Mouse (Mus musculus) forebrain, postnatal 0 days (tissue): Measurements from ENCODE around the gene Klk13. TPM values are rescaled to one million over a fixed set of nuclear protein-coding genes. Genes with fewer than 3 reads are reported as not detected.
"Not testable (repeated sequence)": the region's sequence is repeated elsewhere in the genome, so short reads cannot be mapped to it uniquely, and the experiment has no call there.

Source experiments
- ATAC-seq: fragments of 200-750 bp; cut with Nextera tagmentation; 2 replicates; pipeline ENCODE4 v1.8.0; 2017; ENCODE audit warnings: mild to moderate bottlenecking, moderate library complexity
- DNase-seq: peaks from one replicate; pipeline ENCODE4 v3.0.0-alpha.2; 2015
- H3K27ac ChIP-seq: fragments of 300-500 bp; sonication (generic); 2 replicates; pipeline ENCODE4 v1.5.1; 2014; ENCODE audit warnings: low read depth, mild to moderate bottlenecking, antibody characterized with exemption, low read length, moderate library complexity, mixed read lengths
- H3K27me3 ChIP-seq: fragments of 300-500 bp; sonication (generic); 2 replicates; pipeline ENCODE4 v1.6.1; 2014; ENCODE audit warnings: mild to moderate bottlenecking, low read length, mixed read lengths; ENCODE audit not compliant: insufficient read depth
- H3K36me3 ChIP-seq: fragments of 300-500 bp; sonication (generic); 2 replicates; pipeline ENCODE4 v1.6.1; 2014; ENCODE audit warnings: mild to moderate bottlenecking, moderate library complexity; ENCODE audit not compliant: insufficient read depth
- H3K4me1 ChIP-seq: fragments of 300-500 bp; sonication (generic); 2 replicates; pipeline ENCODE4 v1.6.1; 2014; ENCODE audit warnings: antibody characterized with exemption; ENCODE audit not compliant: insufficient read depth
- H3K4me2 ChIP-seq: fragments of 300-500 bp; sonication (generic); 2 replicates; pipeline ENCODE4 v1.6.1; 2014; ENCODE audit warnings: low read depth, mild to moderate bottlenecking, moderate library complexity
- H3K4me3 ChIP-seq: fragments of 300-500 bp; sonication (generic); 2 replicates; pipeline ENCODE4 v1.5.1; 2014; ENCODE audit warnings: low read depth, low read length, mixed read lengths
- H3K9ac ChIP-seq: fragments of 300-500 bp; sonication (generic); 2 replicates; pipeline ENCODE4 v1.6.1; 2014; ENCODE audit warnings: mild to moderate bottlenecking
- H3K9me3 ChIP-seq: fragments of 300-500 bp; sonication (generic); 2 replicates; pipeline ENCODE4 v1.6.1; 2016; ENCODE audit warnings: low read length
- CTCF ChIP-seq: sonication (generic); IDR thresholded peaks from 2 replicates; pipeline ENCODE4 v1.5.1; 2016; ENCODE audit warnings: antibody characterized with exemption, control low read depth, low read depth
- WGBS: fragments of 180-500 bp; shearing (Covaris S2); extraction: QIAGEN DNeasy Blood & Tissue Kit; methylation state at CpG from one replicate; pipeline ENCODE4 v1.1.7; 2014; 5-methylcytosine and 5-hydroxymethylcytosine counted together
- polyA plus RNA-seq: library from polyadenylated mRNA; unstranded; fragments of >200 nt; fragmentation: Nextera tagmentation; extraction: Ambion mirVana; gene quantifications from 2 replicates; pipeline ENCODE4 v1.2.1, GENCODE M21; 2015
- total RNA-seq: library from RNA; depleted of rRNA; stranded (reverse); fragments of >200 nt; gene quantifications from 2 replicates; pipeline ENCODE4 v1.2.3, GENCODE M21; 2014; rRNA removed

The Klk13 gene
- not detected in 2 replicates for total RNA-seq
- 0.11 TPM in 1 of 2 replicates, not detected in the other for polyA plus RNA-seq

DNA sequence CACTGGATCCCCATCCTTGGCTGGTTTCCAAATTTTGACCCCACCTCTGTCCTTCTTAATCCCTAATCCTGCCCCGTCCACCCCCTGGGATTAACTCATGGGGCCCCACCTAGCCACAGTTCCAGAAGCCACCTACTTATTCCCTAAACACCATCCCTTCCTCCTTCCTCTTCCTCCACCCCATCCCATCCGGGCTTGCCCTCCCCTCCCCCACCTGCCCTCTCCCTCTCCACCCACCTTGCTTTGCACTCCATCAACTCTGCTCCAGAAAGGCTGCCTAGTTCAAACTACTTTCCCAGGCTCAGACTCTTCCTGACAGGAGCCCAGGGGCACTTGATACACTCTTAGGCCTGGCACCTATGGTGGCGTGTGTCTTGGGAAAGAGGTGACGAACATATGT lies at the start of gene Klk13:
TSS of gene Klk13 (plus strand) at position 301 of the 400 bp plus-strand sequence.
- no peak for DNase-seq
- Histone ChIP-seq H3K36me3 (no peaks in the 10 kb centered on the region), H3K9ac (no peak within 1 kb of the TSS), H3K4me2 (no peak within 1 kb of the TSS), H3K4me1 (no peaks in the 10 kb centered on the region), H3K9me3 (no peaks in the 10 kb centered on the region), H3K27ac (no peak within 1 kb of the TSS), H3K4me3 (no peak within 1 kb of the TSS), H3K27me3 (no peaks in the 10 kb centered on the region)
- TF ChIP-seq CTCF, result no peak
- WGBS, result 56% methylated on average over 4 of the region's 4 CpGs
- ATAC-seq, result no peak

- H3K4me1 ChIP-seq, result no peaks in the 10 kb centered on the region
- no peaks in the 10 kb centered on the region for H3K36me3 ChIP-seq
- no peak for TF ChIP-seq CTCF
- WGBS, result 86% methylated on average over 1 of the region's 1 CpGs
- no peak overlapping the region for H3K9ac ChIP-seq
- ATAC-seq, result no peak
- no peak overlapping the region for H3K4me2 ChIP-seq
- no peaks in the 10 kb centered on the region for H3K27me3 ChIP-seq
- no peak for DNase-seq
- no peaks in the 10 kb centered on the region for H3K9me3 ChIP-seq
- no peak overlapping the region for H3K27ac ChIP-seq
- H3K4me3 ChIP-seq, result no peak overlapping the region
Measured at GRCm38 (mm10) chr7:43662804-43663203, 49.6 kb upstream of the Klk13 start.

GRCm38 (mm10) chr7:43667221-43667620 lies 45.1 kb upstream of the Klk13 start:
- WGBS, result 87% methylated on average over 4 of the region's 4 CpGs
- not testable (repeated sequence) for H3K9me3 ChIP-seq, H3K4me1 ChIP-seq

GRCm38 (mm10) chr7:43668582-43668981 lies 43.8 kb upstream of the Klk13 start:
- 31% methylated on average over 3 of the region's 3 CpGs for WGBS
- DNase-seq, result no peak
- H3K4me3 ChIP-seq, result no peak overlapping the region

More at GRCm38 (mm10) chr7:43667221-43667620, 45.1 kb upstream of the Klk13 start:
- H3K27ac ChIP-seq, ATAC-seq, H3K36me3 ChIP-seq, H3K4me2 ChIP-seq, DNase-seq, H3K27me3 ChIP-seq, H3K9ac ChIP-seq, H3K4me3 ChIP-seq: not testable (repeated sequence)

DNA sequence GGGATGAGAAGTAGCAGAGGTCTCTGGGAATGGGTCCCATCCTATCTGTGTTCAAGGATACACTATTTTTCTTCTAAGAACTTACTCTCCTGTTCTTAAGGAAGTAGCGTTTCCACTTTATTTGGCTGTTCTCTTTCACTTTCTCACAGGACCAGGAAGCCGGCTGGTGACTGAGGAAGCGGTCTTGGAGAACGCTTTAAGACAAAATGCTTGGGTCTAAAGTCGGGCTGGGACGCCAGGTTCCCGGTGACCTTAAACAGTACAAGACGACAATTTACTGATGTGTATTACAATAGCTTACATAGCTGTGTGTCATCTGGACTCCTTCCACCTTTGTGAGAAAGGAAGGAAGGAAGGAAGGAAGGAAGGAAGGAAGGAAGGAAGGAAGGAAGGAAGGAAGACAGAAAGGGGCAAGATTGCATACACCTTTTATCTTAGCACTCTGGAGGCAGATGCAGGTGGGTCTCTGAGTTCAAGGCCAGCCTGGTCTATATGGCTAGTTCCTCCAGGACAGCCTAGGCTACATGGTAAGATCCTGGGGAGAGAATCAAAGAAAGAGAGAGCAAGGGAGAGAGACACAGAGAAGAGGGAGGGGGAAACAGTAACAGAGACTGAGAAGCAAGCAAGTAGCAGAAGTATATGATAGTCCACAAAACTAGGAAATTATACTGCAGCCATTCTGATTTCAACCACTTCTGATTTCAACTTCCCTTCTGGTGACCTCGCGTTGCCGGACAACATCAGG lies 41.1 kb upstream of the Klk13 start:
- Histone ChIP-seq H3K36me3 (peaks cover 16% of the 10 kb centered on the region), H3K27me3 (no peaks in the 10 kb centered on the region), H3K4me1 (peaks cover 6% of the 10 kb centered on the region), H3K4me2 (peak overlapping the region; percentile 75), H3K9me3 (no peaks in the 10 kb centered on the region), H3K4me3 (peak overlapping the region; percentile 77), H3K27ac (0 out of 2 replicates have a peak overlapping the region, but pooled peaks have one; percentile 50), H3K9ac (peak overlapping the region; percentile 35; the same call in 1 of the 2 replicates)
- TF ChIP-seq CTCF, result no peak
- WGBS, result 69% methylated on average over 11 of the region's 11 CpGs
- DNase-seq (no peak), ATAC-seq (peak; percentile 49)

More at GRCm38 (mm10) chr7:43668582-43668981, 43.8 kb upstream of the Klk13 start:
- Histone ChIP-seq H3K36me3 (no peaks in the 10 kb centered on the region), H3K27me3 (no peaks in the 10 kb centered on the region), H3K9ac (no peak overlapping the region), H3K27ac (no peak overlapping the region), H3K9me3 (no peaks in the 10 kb centered on the region), H3K4me2 (no peak overlapping the region), H3K4me1 (peaks cover 6% of the 10 kb centered on the region)
- no peak for ATAC-seq
- TF ChIP-seq CTCF, result peak; percentile 32; the same call in 1 of the 2 replicates

GRCm38 (mm10) chr7:43671809-43672580 lies 40.4 kb upstream of the Klk13 start, which contains the start of gene Ctu1:
Gene Ctu1 (plus strand): TSS chr7:43672016.
- peak within 1 kb of the TSS; percentile 75 for H3K4me2 ChIP-seq
- peak within 1 kb of the TSS; percentile 55 for H3K27ac ChIP-seq
- no peaks in the 10 kb centered on the region for H3K9me3 ChIP-seq
- peak within 1 kb of the TSS; percentile 77 for H3K4me3 ChIP-seq
- peak within 1 kb of the TSS; percentile 73 for H3K9ac ChIP-seq
- TF ChIP-seq CTCF, result no peak
- DNase-seq (peak; percentile 94), ATAC-seq (peak; percentile 98)
- H3K27me3 ChIP-seq, result no peaks in the 10 kb centered on the region
- WGBS, result under 1% methylated on average over 26 of the region's 26 CpGs
- peaks cover 23% of the 10 kb centered on the region for H3K36me3 ChIP-seq
- H3K4me1 ChIP-seq, result peaks cover 6% of the 10 kb centered on the region
